Mouse (Mus musculus): ENCODE measurements around the gene Olfr661. TPM values are rescaled to one million over a fixed set of nuclear protein-coding genes. Genes with fewer than 3 reads are reported as not detected.

The Olfr661 gene
- polyA plus RNA-seq (2014; fragmentation: Nextera tagmentation; extraction: Ambion mirVana), result not detected in 2 replicates

- Histone ChIP-seq H3K4me2 (ENCODE audit: low read depth, low read length) (no peak within 1 kb of the TSS), H3K27ac (replicated peaks; ENCODE audit: low read depth, low read length) (no peak within 1 kb of the TSS), H3K36me3 (replicated peaks; ENCODE audit: control insufficient read depth, insufficient read depth, low read depth, low read length) (no peaks in the 10 kb centered on the region), H3K4me1 (ENCODE audit: control insufficient read depth, insufficient read depth, low read length) (no peaks in the 10 kb centered on the region), H3K9ac (replicated peaks; ENCODE audit: low read length) (no peak within 1 kb of the TSS), H3K27me3 (ENCODE audit: control insufficient read depth, insufficient read depth, low read length) (no peaks in the 10 kb centered on the region), H3K4me3 (ENCODE audit: low read depth, low read length) (no peak within 1 kb of the TSS), H3K9me3 (replicated peaks; ENCODE audit: control insufficient read depth, low read length) (no peaks in the 10 kb centered on the region)
- DNase-seq (ENCODE audit: low spot score), result no peak
- ATAC-seq (replicated peaks; ENCODE audit: insufficient number of reproducible peaks, low FRiP score, low TSS enrichment, low read depth), result no peak
- WGBS, result 97% methylated on average over 2 of the region's 2 CpGs
Measured at GRCm38 (mm10) chr7:104686201-104686600, at the start of gene Olfr661. Gene Olfr661, plus strand, starts transcription at chr7:104686501.

- Histone ChIP-seq H3K9ac (replicated peaks; ENCODE audit: low read length) (no peak within 1 kb of the TSS), H3K27ac (replicated peaks; ENCODE audit: low read depth, low read length) (no peak within 1 kb of the TSS), H3K4me3 (ENCODE audit: low read depth, low read length) (peak within 1 kb of the TSS; percentile 15; the same call in 1 of the 2 replicates), H3K27me3 (ENCODE audit: control insufficient read depth, insufficient read depth, low read length) (no peaks in the 10 kb centered on the region), H3K9me3 (replicated peaks; ENCODE audit: control insufficient read depth, low read length) (no peaks in the 10 kb centered on the region), H3K36me3 (replicated peaks; ENCODE audit: control insufficient read depth, insufficient read depth, low read depth, low read length) (no peaks in the 10 kb centered on the region), H3K4me2 (ENCODE audit: low read depth, low read length) (peak within 1 kb of the TSS; percentile 29), H3K4me1 (ENCODE audit: control insufficient read depth, insufficient read depth, low read length) (no peaks in the 10 kb centered on the region)
- 21% methylated on average over 22 of the region's 22 CpGs for WGBS
- ATAC-seq (replicated peaks; ENCODE audit: insufficient number of reproducible peaks, low FRiP score, low TSS enrichment, low read depth) (peak; percentile 91), DNase-seq (ENCODE audit: low spot score) (peak; percentile 64)
Measured at GRCm38 (mm10) chr7:104646841-104647482, 39.3 kb upstream of the Olfr661 start, which contains the start of gene Olfr658. Gene Olfr658, minus strand, starts transcription at chr7:104647305.

GRCm38 (mm10) chr7:104666453-104666852 is 19.8 kb upstream of the Olfr661 start, which contains the start of gene Olfr659:
Gene Olfr659, plus strand, starts transcription at chr7:104666753.
- DNase-seq (ENCODE audit: low spot score) (no peak), ATAC-seq (replicated peaks; ENCODE audit: insufficient number of reproducible peaks, low FRiP score, low TSS enrichment, low read depth) (no peak)
- Histone ChIP-seq H3K36me3 (replicated peaks; ENCODE audit: control insufficient read depth, insufficient read depth, low read depth, low read length) (no peaks in the 10 kb centered on the region), H3K4me2 (ENCODE audit: low read depth, low read length) (no peak within 1 kb of the TSS), H3K4me3 (ENCODE audit: low read depth, low read length) (no peak within 1 kb of the TSS), H3K27ac (replicated peaks; ENCODE audit: low read depth, low read length) (no peak within 1 kb of the TSS), H3K9me3 (replicated peaks; ENCODE audit: control insufficient read depth, low read length) (no peaks in the 10 kb centered on the region), H3K27me3 (ENCODE audit: control insufficient read depth, insufficient read depth, low read length) (no peaks in the 10 kb centered on the region), H3K9ac (replicated peaks; ENCODE audit: low read length) (no peak within 1 kb of the TSS), H3K4me1 (ENCODE audit: control insufficient read depth, insufficient read depth, low read length) (no peaks in the 10 kb centered on the region)
- 81% methylated on average over 3 of the region's 3 CpGs for WGBS

Other genes with a start within 250 kb of the Olfr661 start
- 0.50 and 1.3 TPM in 2 replicates for gene Trim30a, start 221.3 kb upstream of the Olfr661 start, polyA plus RNA-seq (2014; fragmentation: Nextera tagmentation; extraction: Ambion mirVana)
- 0.25 and 0.31 TPM in 2 replicates for gene Trim30d, start 178.7 kb upstream of the Olfr661 start, polyA plus RNA-seq (2014; fragmentation: Nextera tagmentation; extraction: Ambion mirVana)
- not detected in 2 replicates for gene Olfr651, start 136.4 kb upstream of the Olfr661 start, polyA plus RNA-seq (2014; fragmentation: Nextera tagmentation; extraction: Ambion mirVana)
- gene Olfr652, start 125.6 kb upstream of the Olfr661 start, polyA plus RNA-seq (2014; fragmentation: Nextera tagmentation; extraction: Ambion mirVana), result not detected in 2 replicates
- not detected in 2 replicates for gene Olfr653, start 109.2 kb upstream of the Olfr661 start, polyA plus RNA-seq (2014; fragmentation: Nextera tagmentation; extraction: Ambion mirVana)
- gene Olfr654, start 99.5 kb upstream of the Olfr661 start, polyA plus RNA-seq (2014; fragmentation: Nextera tagmentation; extraction: Ambion mirVana), result not detected in 2 replicates
- gene Olfr655, start 84.7 kb upstream of the Olfr661 start, polyA plus RNA-seq (2014; fragmentation: Nextera tagmentation; extraction: Ambion mirVana), result not detected in 2 replicates
- gene Olfr656, start 72.5 kb upstream of the Olfr661 start, polyA plus RNA-seq (2014; fragmentation: Nextera tagmentation; extraction: Ambion mirVana), result not detected in 2 replicates
- not detected in 2 replicates for gene Olfr657, start 61.7 kb upstream of the Olfr661 start, polyA plus RNA-seq (2014; fragmentation: Nextera tagmentation; extraction: Ambion mirVana)
- not detected in 2 replicates for gene Olfr658, start 39.2 kb upstream of the Olfr661 start, polyA plus RNA-seq (2014; fragmentation: Nextera tagmentation; extraction: Ambion mirVana)
- gene Olfr659, start 19.7 kb upstream of the Olfr661 start, polyA plus RNA-seq (2014; fragmentation: Nextera tagmentation; extraction: Ambion mirVana), result not detected in 2 replicates
- not detected in 2 replicates for gene Usp17le, start 91.0 kb downstream of the Olfr661 start, polyA plus RNA-seq (2014; fragmentation: Nextera tagmentation; extraction: Ambion mirVana)
- not detected in 2 replicates for gene Usp17lb, start 156.1 kb downstream of the Olfr661 start, polyA plus RNA-seq (2014; fragmentation: Nextera tagmentation; extraction: Ambion mirVana)
- not detected in 2 replicates for gene Usp17la, start 170.5 kb downstream of the Olfr661 start, polyA plus RNA-seq (2014; fragmentation: Nextera tagmentation; extraction: Ambion mirVana)
- not detected in 2 replicates for gene Olfr665, start 191.5 kb downstream of the Olfr661 start, polyA plus RNA-seq (2014; fragmentation: Nextera tagmentation; extraction: Ambion mirVana)
- gene Olfr666, start 209.5 kb downstream of the Olfr661 start, polyA plus RNA-seq (2014; fragmentation: Nextera tagmentation; extraction: Ambion mirVana), result not detected in 2 replicates
- not detected in 2 replicates for gene Olfr667, start 235.0 kb downstream of the Olfr661 start, polyA plus RNA-seq (2014; fragmentation: Nextera tagmentation; extraction: Ambion mirVana)
- not detected in 2 replicates for gene Olfr668, start 241.6 kb downstream of the Olfr661 start, polyA plus RNA-seq (2014; fragmentation: Nextera tagmentation; extraction: Ambion mirVana)
- not detected in 2 replicates for gene Olfr669, start 247.7 kb downstream of the Olfr661 start, polyA plus RNA-seq (2014; fragmentation: Nextera tagmentation; extraction: Ambion mirVana)

Measured in embryonic facial prominence, embryonic 11.5 days (tissue).